Mouse (Mus musculus) heart, adult 2 months (tissue): ENCODE data around the gene Rab31. TPM values are rescaled to one million over a fixed set of nuclear protein-coding genes. Genes with fewer than 3 reads are reported as not detected.

Experiments
- DNase-seq, 2 experiments: peaks; one replicate each; pipeline ENCODE4 v3.0.0; 2021
- H3K27ac ChIP-seq: fragments of 200-600 bp; 2 replicates; pipeline ENCODE4 v1.8.1; 2022
- H3K27me3 ChIP-seq: fragments of 200-500 bp; 2 replicates; pipeline ENCODE4 v1.6.1; 2012; ENCODE audit warnings: mild to moderate bottlenecking, low read length, inconsistent platforms, mixed read lengths; ENCODE audit not compliant: control insufficient read depth, insufficient read depth
- H3K36me3 ChIP-seq: fragments of 200-500 bp; 2 replicates; pipeline ENCODE4 v1.6.1; 2012; ENCODE audit warnings: low read length, inconsistent platforms; ENCODE audit not compliant: control insufficient read depth, insufficient read depth
- H3K4me1 ChIP-seq: fragments of 200-500 bp; 2 replicates; pipeline ENCODE4 v1.6.1; 2011; ENCODE audit warnings: low read length; ENCODE audit not compliant: control insufficient read depth, insufficient read depth
- H3K4me3 ChIP-seq: fragments of 200-600 bp; 2 replicates; pipeline ENCODE4 v1.8.1; 2022
- H3K79me2 ChIP-seq: fragments of 200-500 bp; replicated peaks from 2 replicates; pipeline ENCODE4 v1.6.1; 2012; ENCODE audit warnings: mild to moderate bottlenecking, inconsistent platforms, low read length, moderate library complexity, mixed read lengths; ENCODE audit not compliant: control insufficient read depth, insufficient read depth
- H3K9ac ChIP-seq: fragments of 200-500 bp; 2 replicates; pipeline ENCODE4 v1.6.1; 2012; ENCODE audit warnings: low read depth, mild to moderate bottlenecking, control low read depth, inconsistent platforms, low read length, mixed read lengths
- CTCF ChIP-seq: fragments of 200-600 bp; IDR thresholded peaks from 2 replicates; pipeline ENCODE4 v1.8.1; 2022; ENCODE audit warnings: antibody characterized with exemption, mild to moderate bottlenecking, moderate library complexity
- EP300 ChIP-seq: fragments of 200-500 bp; IDR thresholded peaks from 2 replicates; pipeline ENCODE4 v1.6.1; 2011; ENCODE audit warnings: low read depth, low read length, control low read depth; ENCODE audit not compliant: insufficient read depth
- POLR2A ChIP-seq: fragments of 200-500 bp; IDR thresholded peaks from 2 replicates; pipeline ENCODE4 v1.6.1; 2011; ENCODE audit warnings: mild to moderate bottlenecking, low read depth, low read length, control low read depth; ENCODE audit not compliant: insufficient read depth
- WGBS: fragments of 180-500 bp; shearing (Covaris S2); methylation state at CpG from one replicate; pipeline ENCODE4 v1.1.7; 2018; 5-methylcytosine and 5-hydroxymethylcytosine counted together
- intact Hi-C: fragments of 180-260 bp; cut with DNase I; formaldehyde crosslinking; loops from one replicate; pipeline ENCODE4 v1.15.1; 2025
- polyA plus RNA-seq: library from polyadenylated mRNA; depleted of rRNA; stranded (reverse); fragments of >200 nt; gene quantifications from 2 replicates; pipeline ENCODE4 v1.2.3, GENCODE M21; 2012
- total RNA-seq, 2 experiments: library from RNA; stranded (reverse); gene quantifications; 2 replicates each; pipeline ENCODE4 v1.2.3; 2021

Rab31 gene
- total and polyA plus RNA-seq, 3 experiments = 12.5 to 16.5 (median 13.0) TPM

- Histone ChIP-seq H3K4me3 (no peak overlapping the region), H3K79me2 (peaks cover 2% of the 10 kb centered on the region), H3K4me1 (peaks cover 8% of the 10 kb centered on the region), H3K36me3 (peaks cover 2% of the 10 kb centered on the region; the same call in 1 of the 2 replicates), H3K9ac (no peak overlapping the region), H3K27me3 (no peaks in the 10 kb centered on the region), H3K27ac (no peak overlapping the region)
- TF ChIP-seq EP300 (no peak), POLR2A (no peak), CTCF (no peak)
- no peak for DNase-seq
- intact Hi-C loops = loop anchor here (2.0 kb wide), 2 partner anchors 79 to 173 kb away; partner anchors contain the start of gene Vapa
Measured at GRCm38 (mm10) chr17:65785707-65786106, 13.2 kb upstream of the Rab31 start.

- Histone ChIP-seq H3K79me2 (peaks cover 2% of the 10 kb centered on the region), H3K4me1 (peaks cover 8% of the 10 kb centered on the region), H3K27ac (peak overlapping the region; percentile 96; the same call in 1 of the 2 replicates), H3K4me3 (no peak overlapping the region), H3K9ac (no peak overlapping the region), H3K36me3 (peaks cover 2% of the 10 kb centered on the region; the same call in 1 of the 2 replicates), H3K27me3 (no peaks in the 10 kb centered on the region)
- intact Hi-C loops = loop anchor here (2.0 kb wide), 2 partner anchors 78 to 172 kb away; partner anchors contain the start of gene Vapa
- WGBS = 48% methylated on average over 8 of the region's 8 CpGs
- DNase-seq = no peak
- TF ChIP-seq EP300 (no peak), POLR2A (no peak), CTCF (no peak)
Measured at GRCm38 (mm10) chr17:65784610-65785140, 12.1 kb upstream of the Rab31 start.

GRCm38 (mm10) chr17:65783182-65784161 is 10.9 kb upstream of the Rab31 start:
- TF ChIP-seq POLR2A (peak; percentile 30), CTCF (no peak), EP300 (no peak)

GRCm38 (mm10) chr17:65782551-65783141 is 10.1 kb upstream of the Rab31 start, which contains the start of gene Ppp4r1:
Ppp4r1 (plus strand) TSS chr17:65782573.
- under 1% methylated on average over 63 of the region's 81 CpGs for WGBS
- H3K36me3 ChIP-seq = peaks cover 2% of the 10 kb centered on the region; the same call in 1 of the 2 replicates
- intact Hi-C loops = loop anchor here (1.0 kb wide), 1 partner anchor 10 kb away; the partner anchor contains the start of gene Rab31
- TF ChIP-seq EP300 (no peak), POLR2A (peak; percentile 13; the same call in 1 of the 2 replicates), CTCF (peak; percentile 67)
- no peaks in the 10 kb centered on the region; the same call in 1 of the 2 replicates for H3K79me2 ChIP-seq
- peaks cover 3% of the 10 kb centered on the region for H3K4me1 ChIP-seq
- peak within 1 kb of the TSS; percentile 100 for H3K9ac ChIP-seq
- no peaks in the 10 kb centered on the region for H3K27me3 ChIP-seq
- H3K4me3 ChIP-seq = peak within 1 kb of the TSS; percentile 86
- DNase-seq = peak; percentile 91 to 93
- peak within 1 kb of the TSS; percentile 96 for H3K27ac ChIP-seq

More at GRCm38 (mm10) chr17:65783182-65784161, 10.9 kb upstream of the Rab31 start:
- Histone ChIP-seq H3K79me2 (no peaks in the 10 kb centered on the region; the same call in none of the 2 replicates), H3K4me1 (peaks cover 3% of the 10 kb centered on the region), H3K27ac (peak overlapping the region; percentile 96), H3K9ac (peak overlapping the region; percentile 100), H3K36me3 (peaks cover 2% of the 10 kb centered on the region; the same call in 1 of the 2 replicates), H3K4me3 (peak overlapping the region; percentile 73), H3K27me3 (no peaks in the 10 kb centered on the region)
- WGBS = 8% methylated on average over 105 of the region's 135 CpGs
- peak; percentile 83 to 87 for DNase-seq
- intact Hi-C loops = loop anchor here (2.0 kb wide), 2 partner anchors 77 to 171 kb away; partner anchors contain the start of gene Vapa

- intact Hi-C loops = no loop called here
- no peak overlapping the region for H3K27ac ChIP-seq
- TF ChIP-seq POLR2A = no peak
- TF ChIP-seq EP300 = no peak
- no peak for TF ChIP-seq CTCF
- DNase-seq = no peak
- no peaks in the 10 kb centered on the region; the same call in 1 of the 2 replicates for H3K4me1 ChIP-seq
- H3K36me3 ChIP-seq = peaks cover 2% of the 10 kb centered on the region; the same call in 1 of the 2 replicates
- H3K79me2 ChIP-seq = no peaks in the 10 kb centered on the region
- no peak overlapping the region for H3K4me3 ChIP-seq
- H3K9ac ChIP-seq = no peak overlapping the region
- WGBS = 95% methylated on average over 2 of the region's 2 CpGs
- no peaks in the 10 kb centered on the region for H3K27me3 ChIP-seq
Measured at GRCm38 (mm10) chr17:65780970-65781369, 8.4 kb upstream of the Rab31 start.
